Mouse (Mus musculus): ENCODE data around the gene Mdn1.

DNA sequence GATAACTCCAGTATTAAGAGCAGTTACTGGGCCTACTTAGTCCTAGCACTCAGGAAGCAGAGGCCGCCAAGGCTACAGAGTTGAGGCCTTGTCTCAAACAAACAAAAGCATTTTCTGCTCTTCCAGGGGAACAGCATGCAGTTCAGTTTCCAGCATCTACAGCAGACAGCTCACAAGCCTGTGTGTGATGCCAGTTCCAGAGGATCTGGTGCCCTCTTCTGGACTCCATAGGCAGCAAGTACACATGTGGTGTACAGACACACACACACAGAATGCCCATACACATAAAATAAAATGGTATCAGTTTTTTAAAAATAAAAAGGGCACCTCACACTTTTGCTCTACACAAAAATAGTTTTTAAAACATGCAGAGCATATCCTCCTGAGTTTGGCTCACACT lies 11.4 kb downstream of the Mdn1 start:
- TF ChIP-seq CTCF (IDR thresholded peaks at IDR 0.05; ENCODE audit: borderline replicate concordance, control insufficient read depth, extremely low read depth, insufficient read depth, low read length, poor library complexity), result no peak
- TF ChIP-seq POLR2A (IDR thresholded peaks at IDR 0.05; ENCODE audit: control insufficient read depth, extremely low read depth, insufficient read depth, low read length, poor library complexity), result no peak

Data from thymus, adult 2 months (tissue).